Mouse (Mus musculus) frontal cortex, postnatal 14 days (tissue): Measurements from ENCODE around the gene Cyb5r3.

Experiments used
- DNase-seq, 2 experiments: peaks; one replicate each; pipeline ENCODE4 v3.0.0; 2022; ENCODE audit warnings: low spot score in 2 of 2

Cyb5r3 gene

GRCm38 (mm10) chr15:83169772-83170722, 2.3 kb downstream of the Cyb5r3 start:
- no peak for DNase-seq

GRCm38 (mm10) chr15:83168875-83169771, 3.3 kb downstream of the Cyb5r3 start:
- no peak for DNase-seq

GRCm38 (mm10) chr15:83168311-83168710, 4.1 kb downstream of the Cyb5r3 start:
- no peak for DNase-seq

GRCm38 (mm10) chr15:83167550-83168065, 4.8 kb downstream of the Cyb5r3 start:
- no peak for DNase-seq

- DNase-seq, result no peak
Measured at GRCm38 (mm10) chr15:83167126-83167525, 5.3 kb downstream of the Cyb5r3 start.

- DNase-seq, result no peak
Measured at GRCm38 (mm10) chr15:83166642-83167041, 5.8 kb downstream of the Cyb5r3 start.

GRCm38 (mm10) chr15:83165526-83166315, 6.7 kb downstream of the Cyb5r3 start:
- DNase-seq, result no peak

GRCm38 (mm10) chr15:83164971-83165471, 7.4 kb downstream of the Cyb5r3 start:
- no peak for DNase-seq

GRCm38 (mm10) chr15:83162818-83163485, 9.4 kb downstream of the Cyb5r3 start:
- DNase-seq, result no peak

- DNase-seq, result no peak
Measured at GRCm38 (mm10) chr15:83162001-83162400, 10.4 kb downstream of the Cyb5r3 start.

- no peak for DNase-seq
Measured at GRCm38 (mm10) chr15:83161062-83161748, 11.2 kb downstream of the Cyb5r3 start.

GRCm38 (mm10) chr15:83160561-83160960, 11.8 kb downstream of the Cyb5r3 start:
- DNase-seq, result no peak

GRCm38 (mm10) chr15:83159823-83160222, 12.6 kb downstream of the Cyb5r3 start:
- DNase-seq, result no peak

GRCm38 (mm10) chr15:83158587-83159160, 13.7 kb downstream of the Cyb5r3 start:
- DNase-seq, result no peak

GRCm38 (mm10) chr15:83157667-83158064, 14.7 kb downstream of the Cyb5r3 start:
- no peak for DNase-seq

GRCm38 (mm10) chr15:83156929-83157666, 15.3 kb downstream of the Cyb5r3 start:
- no peak for DNase-seq

- DNase-seq, result no peak
Measured at GRCm38 (mm10) chr15:83155672-83156419, 16.5 kb downstream of the Cyb5r3 start.

GRCm38 (mm10) chr15:83154309-83154708, 18.1 kb downstream of the Cyb5r3 start:
- DNase-seq, result no peak
